Mouse (Mus musculus): ENCODE data around the gene Hpca.

GRCm38 (mm10) chr4:129130755-129131303 is 9.0 kb upstream of the Hpca start:
- TF ChIP-seq POLR2A (IDR thresholded peaks at IDR 0.05; ENCODE audit: insufficient read depth, low read length) (no peak), CTCF (IDR thresholded peaks at IDR 0.05; ENCODE audit: low read depth, low read length) (no peak)
